Mouse (Mus musculus) brain, adult 10 weeks (tissue): Measurements from ENCODE around the gene Scn10a. TPM values are rescaled to one million over a fixed set of nuclear protein-coding genes. Genes with fewer than 3 reads are reported as not detected.

Experiments
- polyA plus RNA-seq: library from polyadenylated mRNA; stranded (reverse); fragments of 350-450 nt; fragmentation: Illumina TruSeq; extraction: RNeasy Lipid Tissue Mini Kit (QIAGEN cat#74804); gene quantifications from one replicate; pipeline ENCODE4 v1.2.3, GENCODE M21; 2015; ENCODE audit warnings: low read depth, low replicate concordance

Gene Scn10a
- polyA plus RNA-seq, result 0.06 TPM

GRCm38 (mm10) chr9:119719222-119719621 is at the start of gene Scn10a:
Gene Scn10a (minus strand): TSS chr9:119719322.

GRCm38 (mm10) chr9:119578636-119579438 is 140.3 kb downstream of the Scn10a start, which contains the start of gene Scn5a:
Gene Scn5a (minus strand): TSS chr9:119579016.

Other genes starting within 250 kb of the Scn10a start
- gene Scn5a, start 140.3 kb downstream of the Scn10a start, polyA plus RNA-seq, result 0.85 TPM
- not detected for gene Scn11a, start 106.1 kb upstream of the Scn10a start, polyA plus RNA-seq
- gene Wdr48, start 175.6 kb upstream of the Scn10a start, polyA plus RNA-seq, result 56.5 TPM
- gene Gorasp1, start 218.2 kb upstream of the Scn10a start, polyA plus RNA-seq, result 21.4 TPM
- gene Ttc21a, start 218.3 kb upstream of the Scn10a start, polyA plus RNA-seq, result 1.7 TPM